Mouse (Mus musculus) thymus, adult 2 months (tissue): ENCODE measurements around the gene Sephs2.

Experiments used
- CTCF ChIP-seq: fragments of 200-500 bp; IDR thresholded peaks from 2 replicates; pipeline ENCODE4 v1.5.1; 2012; ENCODE audit warnings: mild to moderate bottlenecking, control low read depth, low read length, moderate library complexity, borderline replicate concordance; ENCODE audit not compliant: control insufficient read depth, poor library complexity, insufficient read depth; ENCODE audit errors: extremely low read depth
- POLR2A ChIP-seq: fragments of 200-500 bp; IDR thresholded peaks from 2 replicates; pipeline ENCODE4 v1.6.1; 2012; ENCODE audit warnings: mild to moderate bottlenecking, low read length, control low read depth, moderate library complexity; ENCODE audit not compliant: control insufficient read depth, poor library complexity, insufficient read depth; ENCODE audit errors: extremely low read depth

GRCm38 (mm10) chr7:127255965-127256364 lies 17.9 kb downstream of the Sephs2 start:
- TF ChIP-seq POLR2A (no peak), CTCF (no peak)
